Mouse (Mus musculus): ENCODE measurements around the gene Snrpd3. TPM values are rescaled to one million over a fixed set of nuclear protein-coding genes. Genes with fewer than 3 reads are reported as not detected.
"Not testable (repeated sequence)": the region's sequence is repeated elsewhere in the genome, so short reads cannot be mapped to it uniquely, and the experiment has no call there.

Gene Snrpd3
- total RNA-seq (2021), result 10 to 100 TPM; 62.0 to 74.5 TPM
- long read RNA-seq, experiment 1, transcript Snrpd3-201 (4 exons, 3,036 nt), result major isoform, 24 of 66 reads
- long read RNA-seq, experiment 1, partial matches to known transcripts, result 41 of 66 reads
- long read RNA-seq, experiment 1, other reads (novel, unspliced or antisense), result 0 of 66 reads
- long read RNA-seq, experiment 2, transcript Snrpd3-201 (4 exons, 3,036 nt), result major isoform, 39 of 101 reads
- long read RNA-seq, experiment 2, partial matches to known transcripts, result 60 of 101 reads
- long read RNA-seq, experiment 2, other reads (novel, unspliced or antisense), result 1 of 101 reads

DNA sequence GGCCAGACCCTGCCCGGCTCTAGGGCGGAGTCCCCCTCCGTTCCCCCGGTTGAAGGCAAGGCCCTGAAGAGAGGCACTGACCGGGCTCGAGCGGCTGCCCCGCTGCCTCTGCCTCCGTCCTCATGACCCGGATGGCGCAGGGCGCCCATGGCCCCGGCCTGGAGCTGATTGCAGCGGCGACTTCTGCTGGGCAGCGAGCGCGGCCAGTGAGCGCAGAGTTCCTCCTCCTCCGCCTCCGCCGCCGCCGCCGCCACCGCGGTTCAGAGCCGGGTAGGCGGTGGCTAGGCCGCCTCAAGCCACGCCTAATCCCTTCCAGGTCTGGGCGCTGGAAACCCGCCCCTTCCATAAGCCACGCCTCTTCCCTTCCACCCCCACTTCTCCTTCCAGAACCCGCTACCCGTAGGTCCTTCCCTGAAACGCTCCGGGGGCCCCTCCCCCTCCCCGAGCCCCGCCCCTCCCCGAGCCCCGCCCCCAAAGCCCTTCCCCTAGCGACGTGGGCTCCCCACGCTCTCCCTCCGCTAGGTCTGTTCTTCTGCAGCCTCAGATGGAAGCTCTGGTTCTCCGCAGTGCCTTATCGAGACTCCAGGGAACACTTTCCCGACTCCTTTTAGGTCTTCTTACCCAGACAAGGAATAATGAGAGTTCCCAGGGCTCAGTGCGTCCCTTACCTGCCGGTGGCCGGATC lies at the start of gene Snrpd3:
TSS of gene Snrpd3 (plus strand) at position 479 of the 685 bp plus-strand sequence.
- intact Hi-C loops (cut with DNase I), result no loop called here
- peak; percentile 87 to 92 for DNase-seq

- intact Hi-C loops (cut with DNase I), result no loop called here
- no peak for DNase-seq
Observed at GRCm38 (mm10) chr10:75473411-75473810, 43.9 kb upstream of the Snrpd3 start.

DNA sequence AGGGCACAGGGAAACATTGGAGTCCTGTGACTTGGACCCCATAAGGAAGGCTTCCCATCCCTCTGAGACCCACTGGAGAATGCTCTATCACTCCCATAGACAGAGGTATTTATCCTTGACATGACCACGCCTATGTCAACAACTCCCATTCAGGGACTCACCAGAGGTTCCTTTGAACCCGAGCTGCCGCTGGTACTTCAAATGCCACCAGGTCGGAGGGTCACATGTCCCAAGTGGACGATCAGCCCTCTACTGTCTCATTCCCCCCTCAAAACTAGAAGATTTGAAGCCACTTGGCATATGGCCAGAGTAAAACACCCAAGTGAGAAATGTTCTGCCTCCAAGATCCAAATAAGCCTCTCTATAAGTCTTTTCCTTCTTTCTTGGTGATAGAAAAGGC lies 42.8 kb upstream of the Snrpd3 start:
- intact Hi-C loops (cut with DNase I), result no loop called here
- no peak for DNase-seq

GRCm38 (mm10) chr10:75475139-75475850 lies 42.1 kb upstream of the Snrpd3 start:
- intact Hi-C loops (cut with DNase I); DNase-seq: not testable (repeated sequence)

DNA sequence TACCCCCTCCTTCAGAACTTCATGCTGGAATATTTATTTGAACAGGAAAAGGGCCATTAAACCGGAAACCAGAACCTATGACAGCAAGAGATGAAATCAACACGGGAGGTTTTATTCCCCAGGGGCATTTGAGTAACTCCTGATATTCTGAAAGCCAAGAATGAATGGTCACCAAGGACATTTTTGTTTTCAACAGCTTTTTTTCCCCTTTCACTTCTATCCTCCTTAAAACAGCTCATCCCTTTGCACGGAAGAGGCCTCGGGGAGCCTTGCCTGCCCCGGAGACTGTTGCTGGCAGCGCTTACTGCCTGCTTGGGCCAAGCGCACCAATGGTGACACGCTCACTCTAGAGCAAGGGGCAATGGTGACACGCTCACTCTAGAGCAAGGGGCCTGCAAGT lies 40.3 kb upstream of the Snrpd3 start:
- intact Hi-C loops (cut with DNase I), result no loop called here
- DNase-seq, result no peak

DNA sequence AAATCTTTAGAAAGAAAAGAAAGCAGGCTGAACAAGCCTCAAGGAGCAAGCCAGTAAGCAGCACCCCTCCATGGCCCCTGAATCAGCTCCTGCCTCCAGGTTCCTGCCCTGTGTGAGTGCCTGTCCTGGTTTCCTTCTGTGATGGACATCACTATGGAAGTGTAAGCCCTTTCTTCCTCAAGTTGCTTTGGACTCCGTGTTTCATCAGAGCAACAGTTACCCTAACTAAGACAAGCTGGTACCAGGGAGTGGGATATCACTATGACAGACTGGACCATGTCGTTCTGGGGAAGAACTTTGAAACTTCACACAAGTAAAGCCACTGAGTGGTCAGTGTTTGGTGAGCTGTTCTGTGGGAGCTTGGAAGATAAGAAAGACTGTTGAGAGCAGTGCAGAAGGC lies 37.4 kb upstream of the Snrpd3 start:
- intact Hi-C loops (cut with DNase I), result loop anchor here (5.0 kb wide), 1 partner anchor 198 kb away; no protein-coding TSS in a partner anchor
- DNase-seq, result no peak

DNA sequence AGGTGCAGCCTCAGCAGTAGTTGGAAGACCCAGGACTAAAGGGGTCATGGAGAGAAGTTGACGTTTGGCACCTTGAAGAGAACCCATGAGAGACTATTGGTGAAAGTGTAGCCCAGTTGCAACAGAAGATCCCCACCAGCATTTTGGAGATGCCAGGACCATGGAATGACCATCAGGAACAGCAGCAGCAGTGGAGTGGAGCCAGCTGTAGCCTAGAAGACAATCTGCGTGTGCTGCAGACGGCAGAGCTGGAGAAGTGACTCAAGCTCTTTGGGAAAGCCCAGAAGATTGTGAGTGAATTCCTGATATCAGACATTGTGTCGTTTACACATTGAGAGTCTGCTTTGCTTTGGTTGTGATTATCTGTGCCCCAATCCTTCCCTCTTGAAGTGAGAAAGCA lies 35.6 kb upstream of the Snrpd3 start:
- intact Hi-C loops (cut with DNase I), result loop anchor here (5.0 kb wide), 1 partner anchor 199 kb away; no protein-coding TSS in a partner anchor
- DNase-seq, result no peak

DNA sequence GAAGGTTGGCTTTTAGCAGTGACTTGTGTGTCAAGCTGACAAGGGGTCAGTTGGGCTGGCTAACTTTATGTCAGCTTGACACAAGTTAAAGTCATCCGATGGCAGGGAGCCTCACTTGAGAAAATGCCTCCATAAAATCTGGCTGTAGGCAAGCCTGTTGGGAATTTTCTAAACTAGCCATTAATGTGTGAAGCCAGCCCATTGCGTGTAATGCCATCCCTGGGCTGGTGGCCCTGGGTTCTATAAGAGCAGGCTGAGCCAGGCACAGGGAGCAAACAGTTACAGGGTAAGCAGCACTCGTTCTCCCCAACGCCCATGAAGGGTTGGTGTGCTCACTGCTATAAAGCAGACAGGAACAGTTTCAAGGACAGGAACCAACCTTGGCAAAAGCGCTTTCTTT lies 35.1 kb upstream of the Snrpd3 start:
- intact Hi-C loops (cut with DNase I), result loop anchor here (5.0 kb wide), 1 partner anchor 200 kb away; no protein-coding TSS in a partner anchor
- DNase-seq, result no peak

- DNase-seq, result no peak
- intact Hi-C loops (cut with DNase I), result loop anchor here (5.0 kb wide), 1 partner anchor 201 kb away; no protein-coding TSS in a partner anchor
Observed at GRCm38 (mm10) chr10:75482919-75483483, 34.4 kb upstream of the Snrpd3 start.

DNA sequence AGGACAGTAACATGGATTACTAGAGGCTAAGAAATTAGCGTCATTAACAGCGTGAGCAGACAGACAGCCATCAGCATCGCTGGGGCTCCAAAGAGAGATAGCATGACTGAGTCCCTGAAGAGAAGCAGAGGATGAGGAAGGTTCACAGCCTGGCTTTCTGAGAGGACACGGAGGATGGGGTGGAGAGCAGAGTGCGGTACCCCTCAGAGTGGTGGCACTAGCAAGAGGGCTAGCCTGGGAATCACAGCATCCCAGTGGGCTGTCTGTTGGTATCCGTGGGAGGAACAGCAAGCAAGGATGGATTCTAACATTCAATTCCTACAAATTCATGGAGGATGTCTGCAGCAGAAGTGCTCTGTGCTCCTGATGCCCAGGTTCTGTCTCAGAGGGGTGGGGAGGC lies 33.3 kb upstream of the Snrpd3 start:
- intact Hi-C loops (cut with DNase I), result loop anchor here (2.0 to 5.0 kb wide), 2 partner anchors 41 to 202 kb away; no protein-coding TSS in a partner anchor
- DNase-seq, result no peak

DNA sequence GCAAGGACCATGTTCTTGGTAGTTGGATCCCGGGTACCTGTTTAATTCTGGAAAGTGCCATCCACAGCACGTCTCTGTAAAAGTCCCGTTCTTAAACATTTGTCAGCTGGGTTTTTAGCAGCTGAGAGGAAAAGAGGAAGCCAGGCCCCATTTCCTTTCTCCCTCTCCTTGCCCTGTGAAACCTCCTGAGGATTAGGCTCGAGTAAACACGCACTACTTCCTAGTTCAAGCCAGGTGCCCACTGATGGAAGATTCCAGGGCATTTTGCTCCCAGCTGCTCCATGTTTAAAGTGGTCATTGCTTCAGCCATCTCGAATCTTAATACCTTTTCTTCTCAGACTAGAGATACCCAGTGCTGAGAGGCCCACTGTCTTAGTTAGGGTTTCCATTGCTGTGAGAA lies 32.6 kb upstream of the Snrpd3 start:
- DNase-seq, result no peak
- intact Hi-C loops (cut with DNase I), result loop anchor here (2.0 to 5.0 kb wide), 3 partner anchors 42 to 302 kb away; no protein-coding TSS in a partner anchor

DNA sequence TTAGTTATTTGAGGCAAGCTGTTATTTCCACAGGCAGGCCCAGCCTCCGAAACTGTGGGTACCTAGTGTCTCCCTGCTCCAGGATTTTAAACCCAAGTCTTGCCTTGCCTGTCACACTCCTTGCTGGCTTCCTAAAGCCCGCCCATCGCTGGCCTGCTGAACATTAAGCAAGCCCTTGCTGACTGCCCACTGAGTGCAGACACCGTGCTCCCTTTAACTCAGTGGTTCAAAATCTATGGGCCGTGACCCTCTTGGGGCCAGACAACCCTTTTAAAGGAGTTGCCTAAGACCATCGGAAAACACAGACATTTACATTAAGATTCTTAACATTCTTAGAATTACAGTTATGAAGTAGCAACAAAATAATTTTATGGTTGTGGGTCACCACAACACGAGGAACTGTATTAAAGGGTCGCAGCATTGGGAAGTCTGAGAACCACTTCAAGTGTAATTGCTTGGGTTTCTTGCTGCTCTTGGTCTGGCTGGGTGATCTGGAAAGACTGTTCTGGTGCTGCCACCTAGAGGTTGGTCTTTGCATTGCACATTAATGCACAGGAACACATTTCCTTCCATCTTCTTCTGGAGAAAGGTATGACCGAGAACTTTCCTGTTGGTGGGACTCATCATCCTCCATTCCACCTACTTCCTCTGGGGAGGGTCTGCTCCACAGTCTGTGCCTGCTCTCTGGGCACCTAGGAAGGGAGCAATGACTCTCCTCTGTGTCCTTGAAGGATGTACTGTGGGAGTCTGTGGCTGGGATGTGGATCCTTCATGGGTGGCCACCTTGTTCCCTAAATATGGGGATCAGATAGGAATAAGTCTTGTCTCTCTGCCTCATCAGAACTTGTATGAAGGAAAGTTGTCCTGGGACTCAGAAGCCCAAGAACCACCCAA lies 31.0 kb upstream of the Snrpd3 start:
- intact Hi-C loops (cut with DNase I), result loop anchor here (2.0 to 5.0 kb wide), 3 partner anchors 50 to 304 kb away; partner anchors contain the start of gene Adora2a

DNA sequence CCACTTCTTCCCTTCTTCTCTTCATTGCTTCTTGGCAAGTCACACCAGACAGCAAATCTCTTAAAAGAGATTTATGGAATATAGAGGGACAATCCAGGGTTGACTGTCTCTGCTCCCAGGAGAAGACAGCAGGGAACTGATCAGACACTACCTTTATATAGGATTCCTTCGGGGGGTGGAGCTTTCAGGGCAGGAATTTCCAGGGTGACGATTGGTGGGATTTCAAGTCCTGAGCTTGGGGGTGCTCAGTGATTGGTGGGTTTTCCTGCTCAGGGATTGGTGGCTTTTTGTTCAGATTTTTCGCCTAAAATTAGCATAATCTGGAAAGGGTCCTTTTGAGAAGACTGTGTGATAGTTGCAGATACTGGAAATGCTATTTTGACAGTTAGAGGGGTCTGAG lies 30.2 kb upstream of the Snrpd3 start:
- no peak for DNase-seq
- intact Hi-C loops (cut with DNase I), result loop anchor here (2.0 to 5.0 kb wide), 3 partner anchors 50 to 305 kb away; partner anchors contain the start of gene Adora2a

More for the DNA sequence above, 31.0 kb upstream of the Snrpd3 start:
- DNase-seq, result peak; percentile 59 to 71

DNA sequence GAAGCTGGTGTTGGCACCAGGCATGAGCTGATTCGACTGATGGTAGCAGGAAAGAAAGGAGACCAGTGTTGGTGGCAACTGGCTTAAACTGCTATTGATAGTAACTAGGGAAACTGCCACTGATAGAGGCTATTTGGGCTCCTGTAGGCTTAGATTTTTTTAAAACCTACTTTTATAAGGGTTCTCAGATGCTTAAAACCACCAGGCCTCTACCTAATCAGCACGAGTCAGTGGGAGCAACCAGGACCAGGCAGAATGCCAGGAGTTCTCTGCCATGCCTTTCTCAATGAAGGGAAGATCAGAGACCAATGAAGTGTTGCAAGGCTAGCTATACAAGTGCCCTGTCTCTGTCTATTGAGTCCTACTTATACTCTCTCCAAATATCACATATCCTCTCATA lies 27.8 kb upstream of the Snrpd3 start:
- DNase-seq, result no peak
- intact Hi-C loops (cut with DNase I), result loop anchor here (5.0 kb wide), 1 partner anchor 307 kb away; no protein-coding TSS in a partner anchor

DNA sequence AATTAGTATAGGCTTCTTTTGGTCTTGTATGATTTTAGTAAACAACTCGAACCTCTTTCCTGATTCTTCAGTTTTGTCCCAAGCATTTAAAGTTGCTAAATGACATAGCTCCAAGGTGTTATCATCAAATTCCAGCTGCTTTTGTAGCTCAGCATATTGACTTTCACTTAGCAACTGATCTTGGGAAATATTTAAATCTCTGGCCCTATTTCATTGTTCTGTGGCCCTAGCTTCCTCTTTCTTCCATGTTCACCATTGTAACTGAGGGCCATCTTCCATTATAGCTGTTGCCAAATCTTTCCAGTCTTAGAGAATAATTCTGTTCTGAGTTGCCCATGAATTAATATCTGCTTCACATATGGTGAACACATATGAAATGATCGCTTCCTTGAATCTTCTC lies 26.6 kb upstream of the Snrpd3 start:
- no peak for DNase-seq
- intact Hi-C loops (cut with DNase I), result no loop called here

GRCm38 (mm10) chr10:75491234-75491935 lies 26.0 kb upstream of the Snrpd3 start:
- DNase-seq, result no peak
- intact Hi-C loops (cut with DNase I), result no loop called here

DNA sequence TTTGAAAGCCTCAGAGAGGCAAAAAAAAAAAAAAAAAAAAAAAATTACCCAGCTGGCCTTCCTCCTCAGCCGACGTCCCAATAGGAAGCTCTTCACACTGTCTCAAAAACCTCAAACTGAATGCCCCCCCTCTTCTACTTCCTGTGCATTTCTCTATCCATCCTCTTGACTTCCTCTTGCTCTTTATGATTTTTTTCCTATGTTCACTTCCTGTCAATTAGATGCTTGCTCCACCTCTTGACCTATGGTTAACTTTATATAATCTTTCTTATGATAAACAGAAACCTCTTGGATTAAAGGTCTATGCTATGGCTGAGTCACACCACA lies 25.5 kb upstream of the Snrpd3 start:
- intact Hi-C loops (cut with DNase I), result no loop called here
- DNase-seq, result no peak

DNA sequence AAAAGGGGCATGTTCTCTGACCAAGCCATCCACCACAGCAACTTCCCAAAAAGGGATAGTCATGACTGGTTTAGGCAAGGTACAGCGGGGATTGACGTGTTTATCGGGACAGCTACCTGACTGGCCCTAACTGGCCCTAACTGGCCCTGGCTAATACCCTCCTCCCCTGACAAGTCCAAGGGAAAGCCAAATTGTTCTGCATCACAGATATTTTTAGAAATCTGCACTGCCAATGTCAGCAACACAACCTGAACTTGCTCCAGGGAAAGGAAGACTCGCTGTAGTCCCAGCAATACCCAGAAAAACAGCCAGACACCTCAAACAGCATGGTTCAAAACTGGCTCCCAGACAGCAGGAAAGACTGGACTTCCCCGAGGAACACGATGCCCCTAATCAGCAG lies 22.0 kb upstream of the Snrpd3 start:
- intact Hi-C loops (cut with DNase I), result no loop called here
- DNase-seq, result no peak

DNA sequence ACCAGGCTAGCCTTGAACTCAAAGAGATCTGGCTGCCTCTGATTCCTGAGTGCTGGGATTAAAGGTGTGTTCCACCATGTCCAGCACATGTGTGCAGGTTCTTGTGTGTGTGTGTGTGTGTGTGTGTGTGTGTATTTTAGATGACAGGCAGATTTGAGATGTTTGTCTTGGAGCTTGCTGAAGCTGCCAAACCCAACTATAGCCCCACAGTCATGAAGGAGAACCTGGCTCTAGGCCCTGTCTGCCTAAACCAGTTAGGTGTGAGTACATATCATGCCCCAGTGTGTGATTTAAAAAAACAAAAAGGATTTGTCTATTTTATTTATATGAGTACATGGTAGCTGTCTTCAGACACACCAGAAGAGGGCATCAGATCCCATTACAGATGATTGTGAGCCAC lies 21.4 kb upstream of the Snrpd3 start:
- intact Hi-C loops (cut with DNase I), result no loop called here
- DNase-seq, result no peak
